Mouse (Mus musculus) retina, postnatal 7 days (tissue): ENCODE results near the gene Dtx4.

ENCODE experiments used
- DNase-seq: peaks from one replicate; pipeline ENCODE4 v3.0.0-alpha.2; 2012; ENCODE audit warnings: low read depth, low spot score

The Dtx4 gene

DNA sequence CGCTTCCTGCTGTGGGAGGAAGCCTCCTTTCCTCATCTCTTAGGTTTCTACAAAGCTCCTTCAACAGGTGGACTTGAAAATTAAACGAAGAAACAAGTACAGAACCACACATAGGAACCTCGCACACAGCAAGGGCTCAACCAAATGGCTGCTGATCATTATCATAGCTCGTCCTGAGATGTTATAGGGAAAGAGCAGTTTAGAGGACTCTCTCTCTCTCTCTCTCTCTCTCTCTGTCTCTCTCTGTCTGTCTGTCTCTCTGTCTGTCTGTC is 7.1 kb downstream of the Dtx4 start:
- DNase-seq = no peak

DNA sequence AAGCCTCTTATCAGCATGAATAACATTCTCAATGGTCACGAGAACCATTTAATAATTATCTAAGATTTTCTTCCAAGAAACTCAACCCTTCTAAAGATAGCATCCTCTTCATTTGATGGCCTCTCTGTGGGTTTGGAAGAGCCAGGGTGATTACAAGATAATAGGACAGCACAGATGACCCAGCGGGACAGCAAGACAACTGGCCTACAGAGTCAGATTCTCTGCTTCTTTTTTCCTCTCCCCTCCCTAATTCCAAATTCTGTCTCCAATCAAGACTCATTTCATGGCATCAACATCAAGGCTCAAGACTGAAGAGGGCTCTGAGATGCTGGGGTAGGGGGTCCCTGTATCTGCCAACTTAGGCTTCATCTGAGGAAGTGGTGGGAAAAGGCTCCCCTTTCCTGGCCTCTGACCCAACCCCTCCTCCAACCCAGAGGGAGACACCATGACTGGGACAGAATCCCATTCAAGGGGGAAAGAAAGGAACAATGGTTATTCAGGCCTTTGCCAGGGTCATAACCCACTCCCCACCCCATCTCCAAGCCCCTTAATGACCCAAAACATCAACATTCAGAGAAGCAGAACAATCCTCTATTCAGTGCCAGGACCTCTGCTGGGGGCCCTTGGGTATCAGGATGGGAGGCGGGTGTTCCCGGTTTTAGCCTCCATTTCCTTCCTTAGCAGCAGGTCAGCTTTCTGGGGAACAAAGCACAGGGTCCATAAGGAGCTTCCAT is 7.6 kb downstream of the Dtx4 start:
- DNase-seq = no peak

- no peak for DNase-seq
These were observed 9.6 kb downstream of the Dtx4 start for GRCm38 (mm10) chr19:12491636-12492035.

- DNase-seq = no peak
These were observed 11.3 kb downstream of the Dtx4 start for GRCm38 (mm10) chr19:12489675-12490570.

DNA sequence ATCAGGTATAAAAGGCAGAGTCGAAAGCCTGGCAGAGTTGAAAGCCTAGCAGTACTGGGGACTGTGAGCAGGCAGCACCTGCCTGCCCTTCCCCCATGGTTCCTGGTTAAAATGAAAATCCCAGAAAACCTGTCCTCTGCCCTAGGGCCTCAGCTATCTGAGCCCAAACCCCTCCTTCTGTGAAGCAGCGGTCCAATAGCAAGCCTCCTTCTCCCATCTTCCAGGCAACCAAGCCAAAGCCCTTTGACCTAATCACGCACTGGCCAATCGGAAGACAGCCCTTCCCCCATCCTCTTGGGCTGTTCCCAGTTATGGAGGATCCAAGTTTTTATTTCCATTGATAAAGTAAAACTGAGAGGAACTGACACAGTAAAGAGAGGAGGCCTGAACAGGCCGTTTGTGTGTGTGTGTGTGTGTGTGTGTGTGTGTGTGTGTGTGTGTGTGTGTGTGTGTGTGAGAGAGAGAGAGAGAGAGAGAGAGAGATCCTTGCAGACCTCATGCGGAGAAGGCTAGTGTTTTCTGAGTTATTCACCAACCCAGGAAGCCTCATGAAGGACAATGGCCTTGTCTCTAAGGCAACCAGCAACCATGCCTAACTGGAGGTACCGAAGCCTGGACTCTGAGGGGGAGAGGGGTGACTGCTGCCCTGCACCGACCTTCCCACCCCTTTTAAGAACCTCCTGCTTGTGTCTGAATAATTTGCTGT is 12.1 kb downstream of the Dtx4 start:
- DNase-seq = no peak

DNA sequence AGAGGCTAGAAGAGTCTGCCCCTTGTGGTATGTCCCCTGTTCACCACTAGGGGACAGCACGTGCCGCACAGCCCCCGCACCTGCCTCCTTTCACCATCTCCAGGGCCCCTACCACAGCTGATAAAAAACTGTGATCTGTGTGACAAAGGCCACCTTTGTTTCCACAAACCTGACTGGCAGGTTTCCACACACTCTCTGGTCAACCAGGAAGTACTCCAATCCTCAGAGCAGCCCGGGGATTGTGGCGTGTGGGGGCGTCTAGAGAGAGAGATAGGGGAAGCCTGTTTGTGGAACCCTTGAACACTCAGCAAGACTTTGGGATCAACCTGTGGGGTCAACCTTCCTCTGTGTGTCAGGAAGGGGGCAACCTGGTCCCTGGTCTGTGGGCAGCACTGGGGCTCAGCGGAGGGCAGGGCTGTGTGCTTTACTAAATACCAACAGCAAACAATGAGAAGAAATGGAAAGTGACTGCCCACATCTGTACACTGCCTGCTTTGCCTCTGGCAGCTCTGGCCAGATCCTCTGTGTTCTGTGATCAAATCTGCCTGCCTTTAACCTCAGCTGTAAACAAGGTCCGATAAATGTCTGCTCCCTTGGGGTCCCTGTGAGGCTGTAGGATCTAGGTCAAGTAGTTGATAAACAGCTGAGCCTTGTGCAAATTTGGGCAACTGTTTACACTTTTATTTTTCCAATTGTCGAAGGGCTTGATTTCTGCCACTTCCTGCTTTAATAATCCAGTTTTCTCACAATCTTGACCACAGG is 12.9 kb downstream of the Dtx4 start:
- no peak for DNase-seq

GRCm38 (mm10) chr19:12487511-12488204 is 13.6 kb downstream of the Dtx4 start:
- no peak for DNase-seq

DNA sequence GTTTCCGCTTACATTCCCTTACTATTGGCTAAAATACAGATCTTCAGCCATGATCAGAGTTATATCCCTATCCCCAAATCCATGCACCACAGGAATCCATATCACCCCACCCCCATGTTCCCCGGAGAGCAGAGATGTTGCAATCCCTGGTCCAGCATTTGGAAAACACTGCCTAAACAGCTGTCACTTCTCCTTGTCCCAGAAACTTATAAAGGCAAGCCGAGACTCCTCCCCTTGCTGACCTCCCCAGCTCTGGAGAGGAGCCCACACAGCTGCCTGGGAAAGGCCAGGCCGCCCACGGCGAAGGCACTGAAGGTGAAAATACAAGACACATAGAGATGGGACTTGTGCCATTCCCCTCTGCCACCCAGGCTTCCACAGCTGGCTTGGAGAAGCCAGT is 14.4 kb downstream of the Dtx4 start:
- no peak for DNase-seq

GRCm38 (mm10) chr19:12485631-12486030 is 15.6 kb downstream of the Dtx4 start:
- DNase-seq = no peak

DNA sequence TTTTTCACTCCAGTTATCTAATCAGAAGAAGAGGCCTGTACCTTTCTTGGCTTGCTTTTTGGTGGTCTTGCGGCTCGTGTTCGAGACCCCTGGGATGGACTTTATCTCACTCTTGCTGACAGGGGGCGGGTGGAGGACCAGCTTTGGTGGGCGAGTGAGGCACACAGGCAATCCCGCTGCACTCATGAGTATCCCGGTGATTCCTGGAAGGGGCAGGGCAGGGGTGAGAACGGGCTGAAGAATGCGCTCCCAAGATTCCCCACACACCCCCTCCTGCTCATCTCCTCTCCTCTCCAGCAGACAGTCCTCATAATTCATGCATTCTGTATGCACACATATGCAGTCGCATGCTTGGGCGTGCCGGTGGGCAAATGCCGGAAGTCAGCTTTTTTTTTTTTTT is 16.0 kb downstream of the Dtx4 start:
- DNase-seq = no peak

GRCm38 (mm10) chr19:12484210-12484609 is 17.0 kb downstream of the Dtx4 start:
- no peak for DNase-seq

DNA sequence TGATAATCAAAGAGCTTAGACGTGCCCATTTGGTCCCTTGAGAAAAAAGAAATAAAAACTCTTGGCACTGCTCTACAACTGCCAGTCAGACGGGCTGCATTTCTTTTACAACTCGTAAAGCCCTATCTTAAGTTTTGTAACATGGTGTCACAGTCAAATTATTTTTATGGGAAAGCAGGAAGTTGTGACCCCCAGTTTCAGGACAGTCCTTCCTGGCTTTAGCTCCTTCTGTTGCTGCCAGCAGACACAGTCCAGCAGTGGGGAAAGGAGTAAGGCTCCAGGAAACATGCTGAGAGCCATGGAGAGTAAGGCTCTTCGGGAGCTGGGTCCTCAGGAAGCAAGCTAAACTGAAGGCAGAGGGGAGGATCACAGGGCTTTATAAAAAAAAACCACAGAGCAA is 17.5 kb downstream of the Dtx4 start:
- no peak for DNase-seq

DNA sequence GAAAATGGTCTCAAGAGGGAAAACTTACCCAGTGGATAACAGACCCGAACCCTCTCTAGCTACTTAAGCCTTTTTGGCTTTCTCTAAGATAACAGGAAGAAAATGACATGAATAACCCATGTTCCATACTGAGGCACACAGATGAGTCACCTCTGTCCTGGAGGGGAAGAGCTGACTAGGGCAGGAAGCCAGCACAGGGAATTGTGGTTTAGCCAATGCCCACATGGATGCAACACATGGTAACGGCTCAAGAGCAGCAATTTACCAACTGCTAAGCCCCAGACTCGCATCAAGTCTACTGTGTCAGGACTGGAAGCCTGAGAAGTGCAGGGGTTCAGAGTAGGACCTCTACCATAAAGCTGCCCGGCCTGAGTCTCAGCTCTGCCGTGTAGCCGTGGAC is 22.9 kb downstream of the Dtx4 start:
- DNase-seq = no peak

DNA sequence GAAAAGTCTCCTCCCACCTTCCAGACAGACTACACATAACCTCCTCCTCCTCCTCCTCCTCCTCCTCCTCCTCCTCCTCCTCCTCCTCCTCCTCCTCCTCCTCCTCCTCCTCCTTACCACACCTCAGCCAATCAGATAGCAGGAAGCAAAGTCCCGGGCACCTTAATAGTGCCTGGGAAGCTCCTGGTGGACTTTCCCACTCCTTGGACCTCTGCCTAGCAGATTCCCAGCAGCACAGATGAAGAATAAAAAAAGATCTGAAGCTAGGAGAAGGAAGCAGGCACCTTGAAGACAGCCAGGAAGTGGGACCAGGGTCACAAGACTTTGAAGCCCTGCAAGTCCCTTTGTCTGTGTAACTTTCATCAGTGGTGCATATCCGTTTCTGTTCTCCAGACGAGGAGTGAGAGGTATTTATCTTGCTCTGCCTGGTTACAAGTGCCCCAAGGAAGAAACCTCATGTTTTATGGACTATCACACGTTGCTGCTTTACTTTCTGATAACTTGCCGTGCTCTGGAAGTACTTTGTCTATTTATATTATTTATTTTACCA is 24.5 kb downstream of the Dtx4 start:
- DNase-seq = no peak

DNA sequence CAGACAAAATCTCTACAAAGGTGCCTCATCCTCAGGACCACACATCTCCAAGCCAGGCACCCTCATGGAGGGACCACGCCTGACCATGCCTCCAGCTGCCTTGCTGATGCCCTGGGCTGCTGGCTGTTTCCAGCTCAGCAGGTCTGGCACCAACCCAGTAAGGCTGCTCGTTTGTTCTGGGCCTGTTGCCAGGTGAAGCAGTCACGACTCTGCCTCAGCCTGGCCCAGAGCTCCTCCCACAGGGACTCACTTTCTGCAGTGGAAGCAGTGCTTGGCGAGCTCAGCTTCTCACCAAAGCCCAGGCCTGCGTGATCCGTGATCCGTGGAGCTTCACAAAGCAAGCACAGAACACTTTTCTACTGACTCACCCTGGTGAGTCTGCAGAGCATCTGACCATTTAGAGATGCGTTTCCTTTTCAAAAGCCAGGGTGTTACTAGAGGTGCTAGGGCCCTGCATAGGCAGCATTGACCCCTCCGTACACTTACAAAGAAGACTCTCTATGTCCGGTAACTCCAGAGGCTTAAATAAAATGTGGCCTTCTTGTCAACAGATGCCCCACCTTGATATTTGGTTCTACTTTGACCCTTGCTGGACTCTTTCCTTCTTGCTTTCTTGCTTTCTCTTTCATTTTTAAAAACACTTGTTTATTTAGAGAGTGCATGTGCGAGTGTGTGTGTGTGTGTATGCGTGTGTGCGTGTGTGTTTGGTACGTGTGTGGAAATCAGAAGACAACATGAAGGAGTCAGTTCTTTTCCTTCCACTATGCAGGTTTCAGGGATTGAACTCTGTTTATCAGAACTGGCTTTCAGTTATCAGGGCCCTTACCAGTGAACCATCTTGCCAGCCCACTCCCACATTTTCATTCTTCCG is 25.6 kb downstream of the Dtx4 start:
- peak; percentile 57 for DNase-seq

GRCm38 (mm10) chr19:12473951-12474350 is 27.3 kb downstream of the Dtx4 start:
- DNase-seq = no peak

- no peak for DNase-seq
These were observed 28.0 kb downstream of the Dtx4 start for GRCm38 (mm10) chr19:12473201-12473641.

GRCm38 (mm10) chr19:12472381-12472976 is 28.8 kb downstream of the Dtx4 start:
- DNase-seq = no peak

DNA sequence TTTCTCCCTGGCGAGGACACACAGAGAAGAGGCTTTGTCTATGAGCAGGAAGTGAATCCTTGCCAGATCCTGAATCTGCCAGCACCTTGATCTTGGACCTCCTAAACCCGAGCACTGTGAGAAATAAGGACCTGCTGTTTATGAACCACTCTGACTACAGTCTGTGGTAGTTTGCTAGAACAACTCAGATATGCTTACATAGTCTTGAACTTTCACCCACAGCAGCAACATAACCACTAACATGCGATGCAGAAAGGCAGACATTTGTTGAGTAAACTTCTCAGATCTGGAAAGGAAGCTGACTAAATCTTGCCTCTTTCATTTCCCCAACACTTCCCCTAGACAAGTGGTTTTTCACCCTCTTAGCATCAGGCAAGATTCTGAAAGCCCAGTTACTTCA is 29.4 kb downstream of the Dtx4 start:
- DNase-seq = no peak
